Mouse (Mus musculus) heart, adult 8-10 months (tissue): ENCODE data around the gene Nsl1. TPM values are rescaled to one million over a fixed set of nuclear protein-coding genes. Genes with fewer than 3 reads are reported as not detected.

Experiments used
- DNase-seq: peaks from one replicate; pipeline ENCODE4 v3.0.0; 2022; ENCODE audit warnings: low spot score
- total RNA-seq, 4 experiments: library from RNA; stranded (reverse); gene quantifications; 2 replicates each; pipeline ENCODE4 v1.2.4; 2022

Nsl1 gene
- total RNA-seq, 4 experiments from 2014 or later, result 0.19 to 0.79 (median 0.34) TPM

DNA sequence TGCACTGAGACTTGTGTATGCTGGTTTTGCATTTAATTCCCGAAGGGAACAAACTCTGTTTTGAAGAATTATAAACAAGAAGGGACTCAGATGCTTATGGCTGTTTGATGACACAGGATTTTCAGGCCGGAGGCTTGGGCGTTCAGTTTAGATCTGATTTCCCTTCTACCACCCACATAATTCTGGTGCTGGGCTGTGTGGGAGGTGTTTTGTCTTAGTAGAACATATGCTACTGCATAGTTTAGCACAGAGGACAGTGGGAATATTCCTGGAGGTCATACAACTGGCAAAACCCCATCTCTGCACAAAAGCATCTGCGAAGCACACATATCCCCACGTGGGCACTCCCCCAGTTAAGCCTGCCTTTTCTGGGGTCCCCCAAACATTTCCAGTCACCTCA, 30.8 kb downstream of the Nsl1 start:
- DNase-seq, result no peak

DNA sequence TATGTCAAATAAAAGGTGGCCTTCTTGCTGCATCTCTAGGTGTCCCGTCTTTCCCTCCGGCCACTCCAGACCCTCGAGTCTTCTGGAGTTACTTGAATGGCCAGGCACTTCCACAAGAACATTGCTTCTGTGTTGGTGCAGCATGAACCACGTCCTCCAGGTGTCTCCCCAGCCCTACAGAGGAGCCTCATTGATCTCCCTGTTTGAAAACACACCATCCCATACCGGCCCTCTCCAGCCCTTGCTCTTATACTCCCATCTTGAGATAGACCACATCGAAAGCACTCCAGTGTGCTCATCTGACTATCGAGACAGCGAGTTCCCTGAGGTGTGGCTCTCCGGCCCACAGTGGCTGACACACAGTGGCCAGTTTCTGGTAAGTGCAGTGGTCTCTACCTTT, 32.2 kb downstream of the Nsl1 start:
- no peak for DNase-seq

DNA sequence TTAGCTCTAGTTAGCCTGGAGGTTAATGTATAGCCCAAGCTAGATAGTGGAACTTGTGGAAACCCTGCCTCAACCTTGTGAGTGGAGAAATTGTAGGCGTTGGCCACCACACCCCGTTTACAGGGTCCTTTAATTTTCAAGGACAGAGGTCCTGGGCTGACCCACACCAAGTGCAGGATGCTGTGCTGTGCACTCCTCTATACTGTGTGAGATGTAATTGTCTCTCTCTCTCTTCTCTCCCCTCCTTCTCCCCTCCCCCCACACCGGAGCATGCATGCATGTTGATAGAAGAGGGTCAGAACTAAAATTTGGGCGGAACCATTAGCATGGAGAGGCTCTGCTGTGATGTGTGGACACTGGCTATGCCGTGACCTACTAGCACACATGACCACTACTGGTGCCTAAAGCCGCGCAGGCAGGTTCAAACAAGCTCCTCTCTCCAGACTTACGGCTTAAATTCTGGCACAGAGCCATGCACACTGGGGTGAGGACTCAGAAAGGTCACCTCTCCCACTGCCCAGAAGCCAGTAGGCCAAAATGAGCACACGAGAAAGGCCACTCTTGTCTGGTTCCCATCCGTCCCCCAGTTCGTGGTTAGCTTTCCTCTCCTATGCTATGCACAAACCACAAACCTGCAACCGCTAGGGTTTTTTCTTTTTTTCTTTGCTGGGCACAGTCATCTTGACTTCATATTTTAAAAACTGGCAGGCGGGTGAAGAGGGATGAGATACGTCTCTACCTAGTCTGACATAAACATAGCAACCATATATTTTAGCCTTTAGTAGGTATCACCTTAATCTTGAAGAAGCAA, 34.3 kb downstream of the Nsl1 start:
- DNase-seq, result no peak

- no peak for DNase-seq
Measured at GRCm38 (mm10) chr1:191097802-191098747, 35.3 kb downstream of the Nsl1 start, which contains the start of gene Batf3. Batf3 (plus strand) TSS chr1:191097847.

- no peak for DNase-seq
Measured at GRCm38 (mm10) chr1:191099114-191099513, 36.3 kb downstream of the Nsl1 start.

GRCm38 (mm10) chr1:191099772-191100291, 37.0 kb downstream of the Nsl1 start:
- DNase-seq, result no peak

DNA sequence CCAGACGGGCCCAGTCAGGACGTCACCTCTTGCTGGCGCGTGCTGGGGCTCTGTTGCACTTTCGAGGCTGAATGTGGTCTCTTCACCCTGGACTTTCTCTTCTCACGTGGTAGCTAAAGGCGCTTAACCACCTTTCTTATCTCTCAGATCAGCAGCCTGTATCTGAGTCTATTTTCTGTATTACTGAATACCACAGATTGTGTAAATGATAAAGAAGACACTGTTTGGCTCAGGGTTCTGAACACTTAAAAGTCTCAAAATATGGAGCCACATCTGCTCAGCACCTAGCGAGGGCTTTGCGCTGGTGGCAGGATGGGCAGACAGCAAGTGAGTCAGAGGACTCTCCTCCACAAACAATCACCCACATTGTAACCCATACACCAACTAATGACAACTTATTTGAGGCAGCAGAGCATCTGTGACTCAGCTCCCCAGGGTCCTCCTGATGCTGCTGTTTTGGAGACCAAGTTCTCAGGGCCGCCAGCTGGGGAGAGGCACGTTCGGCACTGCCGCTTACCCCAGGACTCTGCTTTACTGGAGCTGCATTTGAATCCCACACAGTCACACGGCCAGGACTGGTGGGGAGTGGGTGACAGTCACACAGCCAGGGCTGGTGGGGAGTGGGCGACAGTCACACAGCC, 40.0 kb downstream of the Nsl1 start:
- DNase-seq, result no peak

- DNase-seq, result no peak
Measured at GRCm38 (mm10) chr1:191105246-191105645, 42.4 kb downstream of the Nsl1 start.

DNA sequence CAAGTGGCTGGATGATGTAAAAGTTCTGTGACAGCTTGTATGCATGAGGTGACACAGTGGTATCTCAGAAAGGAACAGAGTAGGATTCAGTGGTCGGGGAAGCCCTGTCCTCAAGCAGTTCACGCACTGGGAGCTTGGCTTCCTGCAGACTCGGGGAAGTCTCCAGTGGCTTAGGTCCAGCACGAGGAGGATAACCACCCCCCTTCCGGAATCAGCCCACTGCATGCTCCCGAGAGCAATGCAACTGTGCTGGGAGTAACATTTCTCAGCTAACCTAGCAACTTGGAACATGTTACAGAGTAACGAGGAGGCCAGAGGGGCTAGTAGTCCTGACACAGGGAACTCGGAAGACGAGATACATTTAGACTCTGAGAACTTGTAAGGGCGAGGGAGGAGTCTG, 44.5 kb downstream of the Nsl1 start:
- no peak for DNase-seq

DNA sequence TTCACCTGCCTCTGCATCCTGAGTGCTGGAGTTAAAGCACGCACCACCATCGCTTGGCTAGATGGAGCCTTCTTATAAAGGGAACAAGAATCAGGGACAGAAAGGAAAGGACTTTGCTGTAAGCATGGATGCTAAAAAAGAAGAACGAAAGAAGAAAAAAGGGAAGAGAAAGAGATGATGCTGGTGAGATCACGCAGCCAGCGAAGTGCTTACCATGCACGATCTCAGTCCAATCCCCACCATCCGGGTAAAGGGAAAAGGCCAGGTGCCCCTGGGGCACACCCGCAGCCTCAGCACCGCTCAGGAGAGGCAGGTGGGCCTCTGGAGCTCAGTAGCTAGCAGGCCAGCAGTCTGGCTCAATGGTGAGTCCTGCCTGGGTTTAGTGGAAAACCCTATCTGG, 47.1 kb downstream of the Nsl1 start:
- no peak for DNase-seq

DNA sequence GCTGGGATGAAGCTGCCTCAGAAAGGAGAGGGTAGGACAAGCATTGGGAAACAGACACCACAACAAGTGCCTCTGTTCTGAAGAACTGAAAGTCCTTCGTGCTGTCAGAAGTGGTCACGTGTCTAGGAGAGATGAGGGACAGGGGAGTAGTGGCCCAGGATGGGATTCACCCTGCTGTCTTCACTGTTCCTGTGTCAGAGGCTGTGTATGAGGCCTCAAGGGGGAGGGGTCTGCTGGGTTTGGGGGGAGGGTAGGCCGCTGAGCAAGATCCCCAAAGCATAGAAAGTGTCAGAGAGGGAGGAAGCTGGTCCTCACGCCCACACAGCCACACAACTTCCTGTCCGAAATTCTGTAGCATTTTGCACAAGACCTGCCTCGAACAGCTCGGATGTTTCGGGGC, 48.3 kb downstream of the Nsl1 start:
- DNase-seq, result no peak

DNA sequence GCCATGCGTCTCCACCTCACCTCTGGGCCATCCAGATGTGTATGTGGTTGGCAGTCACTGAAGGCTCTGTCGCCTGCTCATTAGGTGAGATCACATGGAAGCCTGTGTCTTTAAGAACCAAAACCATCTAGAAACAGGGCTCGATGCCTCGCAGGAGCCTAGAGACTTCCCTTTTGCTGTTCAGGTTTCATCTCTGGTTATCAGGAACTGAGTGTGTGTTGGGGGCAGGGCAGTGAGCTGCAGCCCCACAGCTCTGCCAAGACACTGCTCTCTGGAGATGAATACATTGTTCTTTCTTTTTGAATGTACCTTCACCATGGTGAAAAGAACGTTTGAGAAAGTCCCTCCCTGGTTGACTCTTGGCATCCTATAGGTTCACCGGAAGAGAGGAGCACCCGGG, 52.1 kb downstream of the Nsl1 start:
- no peak for DNase-seq

DNA sequence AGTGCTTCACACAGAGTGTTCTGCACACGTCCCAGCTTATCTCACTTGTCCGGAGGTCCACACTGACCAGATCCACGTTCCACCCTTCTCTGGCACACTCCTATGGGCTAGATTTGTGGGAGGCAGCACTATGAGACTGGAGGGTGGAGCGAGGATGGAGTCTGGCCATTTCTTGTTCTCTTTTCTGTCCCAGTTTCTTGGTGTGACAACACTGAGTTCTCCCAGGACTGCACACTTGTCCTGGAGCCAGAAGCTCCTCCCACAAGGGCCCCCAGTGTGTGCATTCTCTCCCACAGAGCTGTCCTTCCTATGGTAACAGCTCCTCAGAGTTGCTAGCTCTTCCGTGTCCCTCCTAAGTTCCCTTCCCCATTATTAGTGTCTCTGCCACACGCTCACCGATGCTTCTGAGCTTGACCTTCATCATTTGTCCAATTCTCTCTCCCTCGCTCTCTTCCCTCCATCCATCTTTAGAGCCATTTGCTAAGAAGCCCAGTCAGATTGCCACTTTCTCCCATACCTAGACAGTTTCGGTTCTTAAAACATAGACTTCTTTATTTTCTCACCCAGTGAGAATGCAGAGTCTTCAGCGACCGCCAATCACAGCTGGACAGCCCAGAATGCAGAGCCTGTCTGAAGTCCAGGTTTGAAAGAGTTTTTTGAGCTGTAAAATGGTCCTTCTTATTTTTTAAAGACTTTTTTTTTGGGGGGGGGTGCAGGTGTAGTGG, 52.9 kb downstream of the Nsl1 start:
- peak; percentile 41 for DNase-seq

DNA sequence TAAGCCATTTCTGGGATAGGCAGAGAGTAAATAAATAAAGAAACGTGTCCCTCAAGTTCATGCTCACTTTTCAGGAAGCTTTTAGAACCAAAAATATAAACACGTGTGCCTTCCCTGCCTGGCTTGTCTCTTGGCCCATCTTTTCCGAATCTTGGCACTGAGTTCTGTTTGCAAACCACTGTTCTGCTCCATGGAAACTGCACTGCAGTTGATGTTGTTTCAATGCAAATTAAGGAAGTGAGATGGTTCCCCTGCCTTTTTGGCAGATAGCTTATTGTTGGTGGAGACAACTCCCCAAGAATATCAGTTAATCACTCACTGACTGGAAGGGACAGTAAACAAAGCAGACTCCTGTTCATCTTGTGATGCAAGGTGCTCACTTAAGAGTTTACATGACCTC, 59.9 kb downstream of the Nsl1 start:
- DNase-seq, result peak; percentile 47

DNA sequence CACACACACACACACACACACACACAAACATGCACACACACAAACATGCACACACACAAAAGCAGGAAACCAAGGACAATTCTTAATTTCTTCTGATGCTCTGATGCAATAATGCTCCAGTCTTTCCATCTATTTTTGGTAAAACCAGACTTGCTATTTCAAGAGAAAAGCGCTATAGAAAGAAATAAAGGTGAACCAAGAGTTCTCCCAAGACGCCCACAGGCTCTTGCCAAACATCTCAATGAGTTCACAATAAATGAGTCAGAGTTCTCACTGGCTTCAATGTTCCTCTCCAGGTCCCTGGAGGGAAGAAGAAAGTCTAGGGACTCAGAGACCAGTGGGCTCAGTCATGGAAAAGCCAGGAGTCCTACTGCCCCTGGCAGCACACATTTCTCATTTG, 60.9 kb downstream of the Nsl1 start:
- no peak for DNase-seq

GRCm38 (mm10) chr1:191124288-191124687, 61.5 kb downstream of the Nsl1 start:
- DNase-seq, result no peak

- peak; percentile 32 for DNase-seq
Measured at GRCm38 (mm10) chr1:191125811-191126638, 63.2 kb downstream of the Nsl1 start.

DNA sequence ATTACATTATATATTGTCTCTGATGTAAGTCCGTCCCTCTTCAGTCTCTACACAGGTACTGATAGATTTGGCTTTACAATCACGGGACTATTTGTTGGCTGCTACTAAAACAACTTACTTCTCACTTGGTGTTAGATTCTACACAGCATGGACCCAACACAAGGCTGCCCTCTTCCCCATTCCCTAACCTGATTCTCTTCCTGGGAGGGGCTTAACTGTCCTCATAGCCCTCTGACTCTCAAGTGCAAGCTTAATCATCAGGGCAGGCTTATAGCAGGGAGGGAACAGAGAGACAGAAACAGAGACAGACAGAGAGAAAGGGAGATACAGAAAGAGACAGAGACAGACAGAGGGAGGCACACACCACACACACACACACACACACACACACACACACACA, 68.9 kb downstream of the Nsl1 start:
- DNase-seq, result no peak

DNA sequence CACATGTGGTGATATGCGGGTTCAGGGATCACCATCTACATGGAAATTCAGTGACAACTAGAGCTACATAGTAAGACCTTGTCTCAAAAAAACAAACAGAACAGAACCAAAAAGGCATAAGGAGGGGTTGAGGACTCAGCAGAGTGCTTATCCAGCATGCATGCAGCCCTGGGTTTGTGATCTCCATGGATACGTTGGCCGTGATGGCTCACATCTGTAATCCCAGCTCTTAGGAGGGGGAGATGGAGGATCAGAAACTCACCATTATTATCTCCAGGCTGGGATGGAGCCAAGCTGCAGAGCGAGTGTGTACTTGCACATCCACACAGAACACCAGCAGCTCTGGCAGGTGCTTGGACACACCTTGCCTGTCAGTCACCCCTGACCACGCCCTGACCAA, 69.4 kb downstream of the Nsl1 start:
- no peak for DNase-seq

DNA sequence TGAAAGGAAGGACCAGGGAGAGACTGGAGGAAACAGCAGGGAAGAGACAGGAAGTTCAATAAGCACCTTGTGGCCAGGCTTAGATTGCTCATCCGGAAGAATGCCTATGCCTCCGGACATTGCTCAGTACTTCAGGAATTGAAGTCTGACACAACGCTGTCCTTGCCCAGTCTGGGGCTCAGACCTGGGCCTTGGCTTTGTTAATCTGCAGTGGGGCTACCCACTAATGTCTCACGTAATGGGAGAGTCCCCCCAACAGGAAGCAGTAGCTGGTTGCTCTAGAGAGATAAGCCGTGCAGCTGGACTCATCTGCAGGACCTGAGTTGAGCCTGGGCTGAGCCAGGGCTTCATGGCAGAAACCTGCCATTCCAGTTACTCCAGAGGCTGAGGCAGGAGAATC, 70.1 kb downstream of the Nsl1 start:
- DNase-seq, result no peak
